Mouse (Mus musculus) C2C12 (cell line): Measurements from ENCODE around the gene Pdcl2.

ENCODE experiments used
- CTCF ChIP-seq: IDR thresholded peaks from one replicate; pipeline ENCODE4 v1.5.1; 2011; ENCODE audit not compliant: control insufficient read depth, insufficient read depth, insufficient read length
- FOSL1 ChIP-seq: IDR thresholded peaks from one replicate; pipeline ENCODE4 v1.8.0; 2011; ENCODE audit warnings: mild to moderate bottlenecking, low read length; ENCODE audit not compliant: poor library complexity, insufficient read depth, severe bottlenecking
- MYOD1 ChIP-seq: IDR thresholded peaks from one replicate; pipeline ENCODE4 v1.6.1; 2011; ENCODE audit warnings: low read depth; ENCODE audit not compliant: control insufficient read depth, insufficient read length
- USF1 ChIP-seq: IDR thresholded peaks from one replicate; pipeline ENCODE4 v1.6.1; 2011; ENCODE audit warnings: low read depth, mild to moderate bottlenecking, control low read depth, moderate library complexity

- TF ChIP-seq MYOD1: no peak
- TF ChIP-seq USF1: no peak
- no peak for TF ChIP-seq CTCF
- TF ChIP-seq FOSL1: no peak
Observed at GRCm38 (mm10) chr5:76304452-76305341, 26.3 kb downstream of the Pdcl2 start, which contains the start of gene Clock.
